Mouse (Mus musculus): ENCODE measurements around the gene Gtpbp10.

The Gtpbp10 gene

DNA sequence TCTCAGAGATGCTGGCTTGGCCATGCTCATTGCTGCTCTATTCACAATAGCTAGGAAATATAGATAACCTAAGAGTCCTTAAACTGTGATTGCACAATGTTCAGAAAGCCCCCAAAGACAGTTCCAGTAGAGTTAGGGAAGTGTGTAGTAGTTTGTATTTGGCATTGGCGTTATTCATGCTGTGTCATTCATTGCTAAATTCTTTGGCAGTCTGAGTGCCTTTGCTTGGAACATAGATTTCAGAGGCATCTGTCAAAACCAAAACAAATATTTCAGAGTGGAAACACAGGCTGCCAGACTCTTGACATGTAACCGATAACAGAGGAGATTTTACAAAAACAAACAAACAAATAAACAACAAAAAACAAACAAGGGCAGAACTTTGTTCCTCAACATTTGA, 57.8 kb downstream of the Gtpbp10 start:
- DNase-seq (ENCODE audit: low read depth, low spot score): peak; percentile 75

DNA sequence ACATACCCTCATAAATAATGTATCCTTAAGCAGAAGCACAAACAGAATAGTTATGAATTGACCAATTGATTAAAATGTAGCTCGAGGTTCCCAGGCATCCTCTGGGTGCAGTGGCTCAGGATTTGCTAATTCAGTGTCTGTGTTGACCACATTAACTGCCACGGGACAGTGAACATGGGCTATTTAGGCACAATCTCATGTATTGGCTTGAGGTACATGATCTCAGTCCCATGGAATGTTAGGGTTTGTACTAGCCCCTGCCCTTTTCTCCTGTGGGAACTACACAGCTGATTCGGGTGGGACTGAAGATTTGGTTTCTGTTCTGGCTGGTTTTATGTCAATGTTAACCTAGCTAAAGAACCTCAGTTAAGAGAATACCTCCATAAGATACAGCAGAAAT, 62.9 kb downstream of the Gtpbp10 start:
- peak; percentile 59 for DNase-seq (ENCODE audit: low read depth, low spot score)

DNA sequence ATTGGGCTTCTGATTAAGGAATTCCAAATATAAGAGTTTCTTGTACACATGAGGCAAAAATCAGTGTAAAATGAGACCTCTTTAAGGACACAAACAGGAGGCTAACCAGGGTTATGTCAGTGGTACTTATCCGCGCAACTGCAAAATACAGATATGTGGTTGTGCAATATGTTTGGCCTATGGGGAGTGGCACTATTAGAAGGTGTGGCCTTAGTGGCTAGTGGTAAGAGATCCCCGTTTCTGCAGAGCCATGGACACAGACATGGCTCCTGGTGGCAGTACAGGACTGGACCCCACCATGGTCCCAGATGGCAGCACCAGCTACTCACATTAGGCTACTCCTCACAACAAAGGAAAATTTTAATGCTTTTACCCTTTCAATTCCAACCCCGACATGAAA, 64.3 kb downstream of the Gtpbp10 start:
- no peak for DNase-seq (ENCODE audit: low read depth, low spot score)

DNA sequence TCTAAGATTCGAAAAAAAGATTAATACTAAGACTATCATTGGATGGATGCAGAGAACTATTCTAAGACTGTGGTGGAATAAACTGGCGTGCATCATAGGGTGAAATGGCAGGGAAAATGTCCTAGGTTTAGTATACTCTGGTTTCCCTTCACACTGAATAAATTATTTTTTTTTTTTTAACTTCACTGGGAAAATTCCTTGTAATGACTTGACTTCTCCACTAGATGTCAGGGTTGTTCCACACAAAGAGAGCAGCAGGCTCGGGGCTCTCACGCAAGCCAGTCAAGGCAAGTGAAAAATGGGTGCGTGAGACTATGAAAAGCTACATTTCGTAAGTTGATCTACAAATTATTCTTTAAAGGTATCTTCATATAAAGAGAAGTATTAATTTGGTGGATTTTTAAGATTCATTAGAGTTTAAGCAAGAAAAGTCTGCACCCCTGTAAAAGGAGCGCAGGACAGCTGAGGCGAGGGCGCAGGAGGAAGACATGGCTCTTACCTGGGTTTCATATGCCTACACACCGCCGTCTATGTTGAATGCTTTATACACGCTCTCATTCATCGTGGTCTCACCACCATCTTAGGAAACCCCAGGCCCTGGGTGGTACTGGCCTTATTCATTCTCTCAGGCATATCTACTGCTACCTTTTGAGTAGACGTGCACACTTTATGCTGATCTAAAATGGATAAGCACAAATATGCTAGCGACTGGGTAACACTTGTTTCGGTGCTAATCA, 64.9 kb downstream of the Gtpbp10 start:
- DNase-seq (ENCODE audit: low read depth, low spot score): peak; percentile 78

DNA sequence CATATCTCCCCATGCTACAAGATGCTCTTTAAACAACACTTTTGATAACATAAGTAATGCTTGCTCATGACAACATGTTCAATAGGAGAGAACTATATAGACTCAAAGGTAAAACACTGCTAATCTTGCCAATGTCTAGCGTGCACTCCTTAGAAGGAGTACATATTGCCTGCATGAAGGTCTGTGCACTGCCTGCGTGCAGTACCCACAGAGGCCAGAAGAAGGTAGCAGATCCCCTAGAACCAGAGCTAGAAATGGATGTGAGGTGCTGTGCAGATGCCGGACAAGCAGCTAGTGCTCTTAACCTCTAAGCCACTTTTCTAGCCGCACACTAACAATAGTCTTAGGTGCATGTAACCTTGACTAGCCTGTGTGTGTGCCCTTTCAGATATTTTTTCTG, 67.2 kb downstream of the Gtpbp10 start:
- DNase-seq (ENCODE audit: low read depth, low spot score): peak; percentile 32

Data from 3T3-L1 (cell line).